Mouse (Mus musculus): ENCODE data around the gene Sept9. TPM values are rescaled to one million over a fixed set of nuclear protein-coding genes. Genes with fewer than 3 reads are reported as not detected.
"Not testable (repeated sequence)": the region's sequence is repeated elsewhere in the genome, so short reads cannot be mapped to it uniquely, and the experiment has no call there.

Gene Sept9
- total RNA-seq, 2 experiments from 2014 or later, result 77.4 to 77.8 TPM

DNA sequence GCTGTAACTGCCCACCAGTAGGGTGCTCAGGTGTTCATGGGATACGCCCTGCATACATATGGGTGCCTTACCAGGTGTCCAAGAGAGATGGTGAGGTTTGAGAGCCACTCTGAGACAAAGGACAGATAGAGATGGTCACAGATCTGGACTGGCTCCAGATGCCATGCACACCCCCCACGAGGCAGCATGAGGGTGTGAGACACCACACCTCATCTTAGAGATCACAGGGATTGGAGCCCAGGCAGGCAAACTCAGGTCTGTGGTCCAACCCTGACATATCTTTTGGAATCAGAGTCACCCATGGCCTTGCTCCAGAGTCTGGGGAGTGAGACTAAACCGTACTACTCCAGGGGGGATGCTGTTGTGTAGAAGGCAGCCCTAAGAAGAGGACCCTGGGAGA, 122.8 kb downstream of the Sept9 start:
- DNase-seq (ENCODE audit: extremely low spot score in 1 of 2, low spot score in 2 of 2), result no peak
- H3K27ac ChIP-seq, result no peak overlapping the region
- no peak for TF ChIP-seq CTCF (IDR thresholded peaks at IDR 0.05)
- no peak overlapping the region for H3K4me3 ChIP-seq
- intact Hi-C loops (cut with DNase I), result no loop called here

DNA sequence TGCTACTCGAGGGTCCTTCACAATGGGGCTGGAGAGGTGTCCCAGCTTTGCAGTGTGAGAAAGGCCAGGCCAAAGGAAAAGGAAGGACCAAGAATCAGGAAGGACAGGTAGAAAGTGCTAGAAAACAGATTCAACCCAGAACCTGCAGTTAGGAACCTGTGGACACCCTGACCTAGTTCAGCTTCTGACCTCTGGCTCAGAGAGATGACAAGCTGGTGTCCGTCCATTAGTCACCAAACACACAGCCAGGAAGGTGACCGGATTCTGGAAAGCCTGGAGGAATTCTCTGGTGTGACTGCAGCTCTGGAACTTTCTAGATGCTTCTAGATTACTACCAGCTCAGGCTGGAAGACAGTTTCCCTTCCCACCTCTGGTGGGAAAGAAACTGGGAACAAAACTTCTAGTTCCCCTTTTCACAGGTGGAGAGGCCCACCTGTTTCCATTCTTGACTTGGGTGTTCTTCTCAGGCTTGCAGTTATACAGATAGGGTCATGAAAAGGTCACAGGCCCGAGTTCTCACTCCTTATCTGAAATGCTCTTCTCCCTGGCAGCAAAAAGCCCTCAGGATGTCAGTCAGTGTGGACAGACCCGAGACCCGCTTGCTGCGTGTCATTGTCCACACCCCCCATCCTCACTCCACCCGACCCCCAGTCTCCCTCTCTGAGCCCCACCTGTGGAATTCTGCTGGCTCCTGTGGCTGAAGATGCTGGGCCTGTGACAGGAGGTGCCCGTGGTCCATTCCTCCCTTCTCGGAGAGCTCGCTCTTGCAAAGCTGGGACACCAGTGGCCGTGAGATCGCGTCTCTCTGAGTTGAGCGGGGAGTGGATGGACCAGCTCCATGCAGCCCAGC, 123.5 kb downstream of the Sept9 start:
- TF ChIP-seq CTCF (IDR thresholded peaks at IDR 0.05), result no peak
- Histone ChIP-seq H3K27ac (no peak overlapping the region), H3K4me3 (no peak overlapping the region)
- intact Hi-C loops (cut with DNase I), result no loop called here
- DNase-seq (ENCODE audit: extremely low spot score in 1 of 2, low spot score in 2 of 2), result no peak

DNA sequence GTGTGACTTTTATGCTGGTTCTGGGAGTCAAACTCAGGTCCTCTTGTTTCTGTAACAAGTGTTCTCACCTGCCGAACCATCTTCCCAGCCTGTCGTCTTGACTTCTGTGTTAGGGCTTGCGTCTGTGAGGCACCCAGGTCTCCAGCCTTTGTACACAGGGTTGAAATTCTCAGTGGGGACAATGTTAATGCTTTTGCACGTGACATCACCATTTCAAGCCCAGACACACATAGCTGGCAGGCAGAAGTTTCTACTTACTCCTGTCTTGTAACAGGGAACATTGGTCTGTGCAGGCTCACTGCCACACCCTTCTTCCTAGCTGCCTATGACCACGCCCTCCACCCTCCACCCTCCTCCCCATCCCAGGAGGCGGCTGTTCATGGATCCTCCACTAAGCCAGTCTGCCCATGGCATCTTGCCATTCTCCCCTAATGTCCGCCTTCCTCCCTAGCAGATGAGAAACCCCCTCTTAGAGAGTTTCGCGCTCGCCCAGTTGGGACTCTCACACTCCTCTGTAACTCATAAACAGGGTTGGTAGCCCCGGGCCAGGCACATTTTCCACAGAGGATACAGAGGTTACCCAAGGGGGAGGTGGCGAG, 124.6 kb downstream of the Sept9 start:
- no peak overlapping the region for H3K27ac ChIP-seq
- TF ChIP-seq CTCF (IDR thresholded peaks at IDR 0.05), result no peak
- H3K4me3 ChIP-seq, result no peak overlapping the region
- DNase-seq (ENCODE audit: extremely low spot score in 1 of 2, low spot score in 2 of 2), result no peak
- intact Hi-C loops (cut with DNase I), result no loop called here

- intact Hi-C loops (cut with DNase I), result loop anchor here (5.0 kb wide), 1 partner anchor 57 kb away; no protein-coding TSS in a partner anchor
- not testable (repeated sequence) for H3K27ac ChIP-seq; H3K4me3 ChIP-seq; DNase-seq (ENCODE audit: extremely low spot score in 1 of 2, low spot score in 2 of 2)
Measured at GRCm38 (mm10) chr11:117324718-117325117, 125.3 kb downstream of the Sept9 start.

DNA sequence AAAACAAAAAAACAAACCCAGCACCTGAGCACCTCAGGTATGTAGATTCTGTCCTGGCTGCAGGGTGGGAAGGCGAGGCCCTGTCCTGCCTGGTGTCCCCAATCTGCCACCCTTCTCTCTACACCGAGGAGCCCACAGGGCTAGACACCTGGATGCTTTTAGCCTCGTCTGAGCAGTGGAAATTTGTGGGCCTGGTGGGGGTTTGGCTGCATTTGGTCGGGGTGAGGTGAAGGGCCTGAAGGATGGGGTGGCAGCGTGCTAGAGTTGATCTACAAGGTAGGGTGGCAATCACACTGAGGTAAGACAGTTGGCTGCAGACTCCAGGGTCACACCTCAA, 125.6 kb downstream of the Sept9 start:
- Histone ChIP-seq H3K27ac (no peak overlapping the region), H3K4me3 (no peak overlapping the region)
- DNase-seq (ENCODE audit: extremely low spot score in 1 of 2, low spot score in 2 of 2), result no peak
- intact Hi-C loops (cut with DNase I), result loop anchor here (5.0 kb wide), 1 partner anchor 58 kb away; no protein-coding TSS in a partner anchor
- TF ChIP-seq CTCF (IDR thresholded peaks at IDR 0.05), result no peak

DNA sequence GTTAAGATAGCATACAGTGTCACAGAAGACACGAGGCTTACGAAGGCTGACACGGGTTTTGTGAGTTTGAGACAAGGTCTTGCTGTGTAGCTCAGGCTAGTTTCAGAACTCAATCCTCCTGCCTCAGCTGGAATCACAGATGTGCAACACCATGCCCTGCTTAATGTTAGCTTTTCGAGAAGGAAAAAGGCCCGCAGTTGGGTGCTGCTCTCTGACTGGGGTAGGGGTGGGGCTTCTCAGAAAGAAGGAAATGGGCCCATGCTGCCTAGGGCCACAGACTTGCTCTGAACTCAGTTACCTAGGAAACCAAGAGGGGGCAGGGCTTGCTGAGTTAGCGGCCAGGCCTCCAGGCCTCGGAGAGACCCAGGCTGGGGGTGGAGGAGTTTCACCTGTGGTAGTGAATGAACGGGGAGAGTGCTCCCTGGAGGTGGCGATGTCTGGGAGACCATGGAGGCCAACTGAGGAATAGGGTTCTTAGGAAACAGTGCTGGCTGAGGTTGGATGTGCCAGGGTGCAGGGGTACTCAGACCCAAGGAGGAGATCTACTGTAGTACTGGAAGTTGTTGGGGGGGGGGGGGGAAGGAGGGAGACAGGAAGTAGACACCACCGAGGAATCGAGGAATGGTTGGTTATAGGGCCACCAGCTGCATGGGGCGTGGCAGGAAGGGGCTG, 126.1 kb downstream of the Sept9 start:
- DNase-seq (ENCODE audit: extremely low spot score in 1 of 2, low spot score in 2 of 2), result no peak
- Histone ChIP-seq H3K4me3 (no peak overlapping the region), H3K27ac (no peak overlapping the region)
- intact Hi-C loops (cut with DNase I), result loop anchor here (5.0 kb wide), 1 partner anchor 58 kb away; no protein-coding TSS in a partner anchor
- no peak for TF ChIP-seq CTCF (IDR thresholded peaks at IDR 0.05)

DNA sequence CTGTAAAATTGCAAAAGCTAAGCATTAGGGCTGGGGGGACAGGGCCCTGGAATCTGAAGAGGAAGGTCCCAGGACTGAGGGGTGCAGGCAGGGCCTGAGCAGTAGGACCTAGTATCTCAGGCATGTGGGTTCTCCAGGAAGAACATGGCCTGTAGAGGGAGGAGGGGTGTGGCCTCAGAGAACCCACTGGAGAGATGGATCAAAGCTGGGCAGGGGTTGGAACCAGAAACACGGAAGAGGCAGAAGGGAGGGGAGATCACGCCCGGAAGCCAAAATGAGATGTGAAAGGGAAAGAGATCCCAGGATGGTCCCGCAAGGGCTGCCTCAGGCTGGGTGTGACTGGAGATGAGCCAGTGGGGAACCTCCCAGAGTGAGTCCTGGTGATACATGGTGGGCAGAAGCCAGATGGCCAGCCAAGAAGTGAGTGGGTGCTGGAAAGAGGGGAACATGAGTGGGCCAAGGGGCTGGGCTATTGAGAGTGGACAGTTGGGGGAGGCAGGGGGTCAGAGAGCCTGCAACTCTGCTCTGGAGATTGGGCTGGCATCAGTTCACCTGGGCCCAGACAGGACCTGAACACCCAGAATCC, 126.8 kb downstream of the Sept9 start:
- H3K4me3 ChIP-seq, result no peak overlapping the region
- peak in 1 of 2 experiments; percentile 71 for DNase-seq (ENCODE audit: extremely low spot score in 1 of 2, low spot score in 2 of 2)
- intact Hi-C loops (cut with DNase I), result loop anchor here (5.0 kb wide), 1 partner anchor 59 kb away; no protein-coding TSS in a partner anchor
- peak overlapping the region; percentile 47; the same call in 1 of the 2 replicates for H3K27ac ChIP-seq
- TF ChIP-seq CTCF (IDR thresholded peaks at IDR 0.05), result peak; percentile 32

DNA sequence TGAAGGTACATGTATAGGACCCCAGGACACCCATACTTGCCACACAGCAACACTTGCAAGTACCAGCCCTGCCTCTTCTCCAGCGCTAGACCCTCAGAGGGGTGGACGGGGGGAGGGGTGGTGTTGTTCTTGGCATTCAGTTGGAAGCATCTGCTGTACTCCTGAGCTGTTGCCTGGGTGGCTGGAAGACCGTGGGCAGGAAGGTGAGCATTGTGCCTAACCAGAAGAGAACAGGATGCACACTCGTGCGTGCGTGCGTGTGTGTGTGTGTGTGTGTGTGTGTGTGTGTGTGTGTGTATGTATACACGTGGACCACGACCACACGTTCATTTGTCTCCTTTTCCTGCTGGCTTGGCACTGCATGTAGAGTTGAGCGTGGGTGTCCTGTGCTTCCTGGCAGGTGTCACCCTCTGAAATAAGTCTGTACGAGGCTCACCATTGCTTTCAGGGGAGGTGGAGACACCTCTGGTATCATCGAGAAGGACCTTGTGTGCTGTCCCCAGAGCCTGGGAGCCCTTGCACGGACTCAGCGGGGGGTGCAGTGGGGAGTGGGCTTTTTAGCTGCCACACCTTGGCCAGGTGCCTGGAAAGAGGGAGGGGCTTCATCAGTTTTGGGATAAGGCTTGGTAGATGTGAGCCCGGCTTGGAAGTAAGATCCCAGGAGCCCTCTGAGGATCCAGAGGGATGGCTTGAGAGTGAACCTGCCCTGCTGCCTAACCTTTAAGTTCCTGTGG, 127.6 kb downstream of the Sept9 start:
- Histone ChIP-seq H3K4me3 (no peak overlapping the region), H3K27ac (peak overlapping the region; percentile 69)
- intact Hi-C loops (cut with DNase I), result loop anchor here (5.0 kb wide), 1 partner anchor 60 kb away; no protein-coding TSS in a partner anchor
- peak; percentile 51 to 73 for DNase-seq (ENCODE audit: extremely low spot score in 1 of 2, low spot score in 2 of 2)
- no peak for TF ChIP-seq CTCF (IDR thresholded peaks at IDR 0.05)

GRCm38 (mm10) chr11:117327633-117328032, 128.2 kb downstream of the Sept9 start:
- no peak for TF ChIP-seq CTCF (IDR thresholded peaks at IDR 0.05)
- intact Hi-C loops (cut with DNase I), result loop anchor here (5.0 kb wide), 1 partner anchor 60 kb away; no protein-coding TSS in a partner anchor
- Histone ChIP-seq H3K4me3 (no peak overlapping the region), H3K27ac (peak overlapping the region; percentile 69)
- DNase-seq (ENCODE audit: extremely low spot score in 1 of 2, low spot score in 2 of 2), result no peak

DNA sequence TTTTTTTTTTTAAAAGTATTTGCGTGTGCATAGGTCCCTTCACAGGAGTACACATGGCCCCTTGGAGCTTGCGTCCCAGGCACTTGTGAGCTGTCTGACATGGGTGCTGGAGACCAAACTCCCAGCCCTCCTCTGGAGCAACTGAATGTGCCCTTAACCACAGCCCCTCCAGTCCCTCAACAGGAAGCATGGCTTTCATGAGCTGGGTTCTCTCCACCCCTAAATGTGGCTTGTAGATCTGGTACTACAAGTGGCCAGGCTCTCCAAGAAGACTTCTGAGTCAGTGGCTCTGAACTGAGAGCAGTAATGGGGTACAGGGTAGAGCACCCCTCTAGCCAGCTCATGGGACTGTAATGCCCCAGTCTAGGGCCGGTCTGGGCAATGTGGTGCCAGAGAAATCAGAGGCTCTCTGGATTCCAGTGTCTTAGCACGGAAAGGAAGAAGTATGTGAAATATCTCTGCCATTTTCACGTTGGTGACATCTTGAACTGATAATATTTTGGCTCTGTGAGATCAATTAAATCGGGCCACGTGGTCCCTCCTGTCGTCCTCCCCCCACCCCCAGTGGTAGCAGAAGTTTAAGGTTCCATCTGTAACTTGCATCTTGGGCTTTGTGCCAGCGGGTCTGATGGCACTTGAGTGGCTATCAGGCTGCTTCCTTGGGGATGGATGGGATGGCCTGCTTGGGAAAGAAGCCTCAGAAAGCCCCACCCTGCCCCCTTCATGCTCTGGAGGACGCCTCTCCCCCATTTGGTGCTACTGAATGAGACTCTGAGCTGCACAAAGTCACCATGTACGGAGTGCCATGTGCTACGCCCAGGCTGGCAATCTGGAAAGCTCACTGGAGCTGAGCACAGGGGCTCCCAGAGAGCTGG, 130.9 kb downstream of the Sept9 start:
- DNase-seq (ENCODE audit: extremely low spot score in 1 of 2, low spot score in 2 of 2), result no peak
- no peak for TF ChIP-seq CTCF (IDR thresholded peaks at IDR 0.05)
- H3K27ac ChIP-seq, result no peak overlapping the region
- intact Hi-C loops (cut with DNase I), result no loop called here
- no peak overlapping the region for H3K4me3 ChIP-seq

Data from left cerebral cortex, adult 2 months (tissue).